Mouse (Mus musculus): Measurements from ENCODE around the gene Olfr1089.

The Olfr1089 gene

GRCm38 (mm10) chr2:86733601-86734000 is at the start of gene Olfr1089:
Gene Olfr1089, minus strand, starts transcription at chr2:86733701.
- no peak for DNase-seq

- no peak for DNase-seq
Measured at GRCm38 (mm10) chr2:86782179-86782578, 48.7 kb upstream of the Olfr1089 start, which contains the start of gene Olfr1093. Gene Olfr1093, plus strand, starts transcription at chr2:86782479.

GRCm38 (mm10) chr2:86761050-86761449 is 27.5 kb upstream of the Olfr1089 start:
- DNase-seq, result no peak

- no peak for DNase-seq
Measured at GRCm38 (mm10) chr2:86758893-86759292, 25.4 kb upstream of the Olfr1089 start, which contains the start of gene Olfr1090. Gene Olfr1090, minus strand, starts transcription at chr2:86758993.

- DNase-seq, result no peak
Measured at GRCm38 (mm10) chr2:86698295-86698694, 35.2 kb downstream of the Olfr1089 start, which contains the start of gene Olfr1087. Gene Olfr1087, minus strand, starts transcription at chr2:86698395.

Data from thymus, postnatal 36 days (tissue).